Mouse (Mus musculus) forebrain, embryonic 11.5 days (tissue): ENCODE measurements around the gene 6030468B19Rik. TPM values are rescaled to one million over a fixed set of nuclear protein-coding genes. Genes with fewer than 3 reads are reported as not detected.
A peak's percentile ranks its signal among the peaks of the same experiment; 100 is the strongest.

ENCODE experiments used
- ATAC-seq: fragments of 200-750 bp; cut with Nextera tagmentation; replicated peaks from 2 replicates; pipeline ENCODE4 v1.8.0; 2017; ENCODE audit warnings: moderate TSS enrichment; ENCODE audit not compliant: low FRiP score
- DNase-seq: peaks from one replicate; pipeline ENCODE4 v3.0.0-alpha.2; 2017; ENCODE audit warnings: low spot score
- H3K27ac ChIP-seq: fragments of 300-500 bp; sonication (generic); 2 replicates; pipeline ENCODE4 v1.5.1; 2014; ENCODE audit warnings: low read depth, low read length
- H3K27me3 ChIP-seq: fragments of 300-500 bp; sonication (generic); 2 replicates; pipeline ENCODE4 v1.6.1; 2014; ENCODE audit warnings: mild to moderate bottlenecking, low read length, mixed read lengths; ENCODE audit not compliant: control insufficient read depth, insufficient read depth
- H3K36me3 ChIP-seq: fragments of 300-500 bp; sonication (generic); 2 replicates; pipeline ENCODE4 v1.6.1; 2014; ENCODE audit warnings: mild to moderate bottlenecking, low read length, moderate library complexity, mixed read lengths; ENCODE audit not compliant: control insufficient read depth, insufficient read depth
- H3K4me1 ChIP-seq: fragments of 300-500 bp; sonication (generic); replicated peaks from 2 replicates; pipeline ENCODE4 v1.6.1; 2014; ENCODE audit warnings: low read length, mixed read lengths; ENCODE audit not compliant: control insufficient read depth, insufficient read depth
- H3K4me2 ChIP-seq: fragments of 300-500 bp; sonication (generic); 2 replicates; pipeline ENCODE4 v1.6.1; 2014; ENCODE audit warnings: low read depth, mild to moderate bottlenecking, low read length, moderate library complexity, mixed read lengths; ENCODE audit not compliant: severe bottlenecking
- H3K4me3 ChIP-seq: fragments of 300-500 bp; sonication (generic); 2 replicates; pipeline ENCODE4 v1.5.1; 2014; ENCODE audit warnings: low read depth, low read length
- H3K9ac ChIP-seq: fragments of 300-500 bp; sonication (generic); 2 replicates; pipeline ENCODE4 v1.6.1; 2014; ENCODE audit warnings: low read length
- H3K9me3 ChIP-seq: fragments of 300-500 bp; sonication (generic); 2 replicates; pipeline ENCODE4 v1.6.1; 2016; ENCODE audit warnings: low read length, mixed read lengths; ENCODE audit not compliant: control insufficient read depth
- WGBS: fragments of 180-500 bp; shearing (Covaris S2); extraction: QIAGEN DNeasy Blood & Tissue Kit; methylation state at CpG from one replicate; pipeline ENCODE4 v1.1.7; 2014; 5-methylcytosine and 5-hydroxymethylcytosine counted together
- polyA plus RNA-seq: library from polyadenylated mRNA; unstranded; fragments of >200 nt; fragmentation: Nextera tagmentation; extraction: Ambion mirVana; gene quantifications from 2 replicates; pipeline ENCODE4 v1.2.1, GENCODE M21; 2014

The 6030468B19Rik gene
- polyA plus RNA-seq, 1 experiment from 2014 or later: 1.5 TPM

DNA sequence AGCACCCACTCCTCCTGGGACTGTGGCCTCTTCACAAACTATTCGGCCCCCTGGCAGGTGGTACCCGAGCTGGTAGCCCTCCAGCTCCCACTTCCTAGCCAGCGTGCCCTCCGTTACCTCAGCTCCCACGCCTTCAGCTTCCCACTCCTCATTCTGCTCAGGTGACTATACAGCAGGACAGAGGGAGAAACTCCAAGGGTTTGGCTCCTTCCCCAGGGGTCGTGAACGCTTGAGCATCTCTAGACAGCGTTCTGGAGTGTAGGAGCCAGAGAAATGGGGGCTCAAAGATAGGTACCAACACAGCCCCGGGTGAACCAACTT, 6.1 kb upstream of the 6030468B19Rik start:
- H3K4me1 ChIP-seq: no peaks in the 10 kb centered on the region

DNA sequence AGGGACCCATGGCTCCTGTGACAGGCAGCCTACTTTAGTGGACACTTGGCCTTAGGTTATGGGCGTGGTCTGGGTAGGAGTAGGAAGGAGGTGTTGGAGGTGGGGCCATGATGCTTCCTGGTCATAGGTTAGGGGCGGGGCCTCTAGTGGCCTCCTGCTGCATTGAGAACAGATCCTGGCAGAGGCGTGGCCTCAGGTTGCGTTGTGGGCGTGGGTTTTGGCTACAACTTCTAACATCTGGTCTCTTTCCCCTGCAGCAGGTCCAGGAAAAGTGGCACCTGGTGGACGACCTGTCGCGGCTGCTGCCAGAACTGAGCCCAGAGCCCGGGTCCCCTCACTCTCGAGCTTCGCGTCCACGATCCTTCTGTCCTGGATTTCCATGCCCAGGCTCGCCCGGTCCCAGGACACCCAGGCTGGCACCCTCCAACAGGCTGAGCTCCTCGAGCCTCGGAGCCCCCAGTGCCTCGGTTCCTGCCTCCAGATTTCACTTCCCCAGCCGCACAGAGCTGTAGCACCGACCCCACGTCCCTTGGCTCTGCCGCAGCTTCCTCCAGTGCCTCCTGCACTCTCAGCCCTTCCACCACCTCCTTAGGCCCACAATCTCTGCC, 5.1 kb upstream of the 6030468B19Rik start:
- peak overlapping the region; percentile 3; the same call in 1 of the 2 replicates for H3K4me2 ChIP-seq
- H3K9me3 ChIP-seq: no peaks in the 10 kb centered on the region
- peak; percentile 67 for DNase-seq
- no peaks in the 10 kb centered on the region for H3K4me1 ChIP-seq
- ATAC-seq: 0 out of 2 replicates have a peak, but pooled peaks have one; percentile 27
- peak overlapping the region; percentile 27; the same call in 1 of the 2 replicates for H3K9ac ChIP-seq
- no peaks in the 10 kb centered on the region for H3K36me3 ChIP-seq
- 0 out of 2 replicates have a peak, but pooled peaks cover 5% of the 10 kb centered on the region for H3K27me3 ChIP-seq
- 6% methylated on average over 22 of the region's 22 CpGs for WGBS
- no peak overlapping the region for H3K4me3 ChIP-seq
- no peak overlapping the region for H3K27ac ChIP-seq

More for the DNA sequence above, 6.1 kb upstream of the 6030468B19Rik start:
- Histone ChIP-seq H3K27me3 (0 out of 2 replicates have a peak, but pooled peaks cover 5% of the 10 kb centered on the region), H3K4me2 (no peak overlapping the region), H3K27ac (no peak overlapping the region), H3K9me3 (no peaks in the 10 kb centered on the region), H3K9ac (no peak overlapping the region), H3K4me3 (no peak overlapping the region), H3K36me3 (no peaks in the 10 kb centered on the region)
- no peak for DNase-seq
- WGBS: 86% methylated on average over 9 of the region's 9 CpGs
- ATAC-seq: no peak

DNA sequence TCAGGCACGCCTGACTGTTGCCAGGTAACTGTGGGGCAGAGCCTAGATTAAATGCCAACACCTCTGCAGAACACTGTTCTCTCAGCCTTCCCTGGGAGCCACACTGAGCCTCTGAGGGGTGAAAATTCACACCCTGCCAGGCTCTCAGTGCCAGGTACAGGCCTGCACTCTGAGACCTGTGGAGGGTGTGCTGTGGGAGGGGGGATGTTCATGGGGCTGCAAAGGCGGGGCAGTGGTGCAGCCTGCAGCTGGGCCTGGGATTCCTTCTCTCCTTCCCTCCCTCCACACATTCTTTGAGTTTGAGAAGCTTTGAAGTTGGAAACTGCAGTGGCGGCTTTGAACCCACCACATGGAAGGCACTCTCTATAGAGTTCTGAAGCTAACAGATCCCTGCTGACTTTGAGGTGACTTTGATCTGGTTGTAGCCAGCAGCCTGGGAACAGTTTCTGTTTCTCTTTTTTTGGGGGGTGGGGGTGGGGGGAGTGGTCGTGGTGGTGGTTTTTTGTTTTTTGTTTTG, 3.4 kb upstream of the 6030468B19Rik start:
- H3K9me3 ChIP-seq: no peaks in the 10 kb centered on the region
- H3K4me2 ChIP-seq: no peak overlapping the region
- H3K27me3 ChIP-seq: 0 out of 2 replicates have a peak, but pooled peaks cover 5% of the 10 kb centered on the region
- no peaks in the 10 kb centered on the region for H3K36me3 ChIP-seq
- H3K27ac ChIP-seq: no peak overlapping the region
- ATAC-seq: no peak
- H3K4me1 ChIP-seq: no peaks in the 10 kb centered on the region
- H3K9ac ChIP-seq: no peak overlapping the region
- H3K4me3 ChIP-seq: no peak overlapping the region
- 70% methylated on average over 4 of the region's 4 CpGs for WGBS
- no peak for DNase-seq

DNA sequence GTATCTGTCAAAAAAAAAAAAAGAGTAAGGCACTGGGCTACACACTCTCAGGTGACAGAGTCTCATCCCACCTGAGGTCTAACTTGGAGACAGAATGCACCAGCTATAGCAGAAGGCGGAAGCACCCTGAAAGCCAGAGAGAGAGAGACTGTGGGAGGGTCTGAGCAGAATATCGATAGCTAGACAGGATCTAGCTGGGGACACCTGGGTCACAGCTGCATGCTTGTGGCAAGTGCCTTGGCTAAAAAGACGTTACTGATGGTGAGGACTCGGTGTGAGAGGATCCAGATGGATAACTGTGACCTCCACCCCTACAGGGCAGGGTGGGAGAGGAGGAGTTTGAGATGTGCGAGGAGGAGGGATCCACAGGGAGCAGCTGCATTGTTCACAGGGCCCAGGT, 506 bp upstream of the 6030468B19Rik start:
- Histone ChIP-seq H3K27ac (no peak overlapping the region), H3K4me2 (no peak overlapping the region)

DNA sequence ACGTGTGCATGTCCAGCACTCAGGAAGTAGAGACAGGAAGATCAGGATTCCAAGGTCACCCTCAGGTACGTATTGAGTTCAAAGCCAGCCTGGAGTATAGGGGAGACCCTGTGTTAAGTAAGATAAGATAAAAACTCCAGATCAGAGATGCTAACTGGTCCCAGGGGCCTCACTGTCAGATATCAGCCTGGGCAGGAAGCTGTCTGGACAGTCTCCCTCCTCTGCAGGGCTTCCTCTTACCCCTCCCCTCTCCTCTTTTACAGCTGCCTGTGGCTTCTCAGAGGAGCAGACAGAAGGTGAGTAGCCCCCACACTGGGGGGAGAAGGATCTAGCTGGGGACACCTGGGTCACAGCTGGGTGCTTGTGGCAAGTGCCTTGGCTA, 691 bp downstream of the 6030468B19Rik start:
- WGBS: 67% methylated on average over 2 of the region's 2 CpGs
- Histone ChIP-seq H3K36me3 (no peaks in the 10 kb centered on the region), H3K9ac (no peak overlapping the region), H3K27me3 (no peaks in the 10 kb centered on the region), H3K9me3 (no peaks in the 10 kb centered on the region), H3K4me2 (no peak overlapping the region), H3K4me1 (no peaks in the 10 kb centered on the region), H3K27ac (no peak overlapping the region), H3K4me3 (no peak overlapping the region)
- ATAC-seq: no peak
- no peak for DNase-seq

More for the DNA sequence above, 506 bp upstream of the 6030468B19Rik start:
- no peaks in the 10 kb centered on the region for H3K4me1 ChIP-seq
- no peaks in the 10 kb centered on the region for H3K9me3 ChIP-seq
- H3K4me3 ChIP-seq: no peak overlapping the region
- no peak for DNase-seq
- H3K27me3 ChIP-seq: 0 out of 2 replicates have a peak, but pooled peaks cover 2% of the 10 kb centered on the region
- WGBS: 50% methylated on average over 5 of the region's 5 CpGs
- H3K36me3 ChIP-seq: no peaks in the 10 kb centered on the region
- no peak for ATAC-seq
- no peak overlapping the region for H3K9ac ChIP-seq

DNA sequence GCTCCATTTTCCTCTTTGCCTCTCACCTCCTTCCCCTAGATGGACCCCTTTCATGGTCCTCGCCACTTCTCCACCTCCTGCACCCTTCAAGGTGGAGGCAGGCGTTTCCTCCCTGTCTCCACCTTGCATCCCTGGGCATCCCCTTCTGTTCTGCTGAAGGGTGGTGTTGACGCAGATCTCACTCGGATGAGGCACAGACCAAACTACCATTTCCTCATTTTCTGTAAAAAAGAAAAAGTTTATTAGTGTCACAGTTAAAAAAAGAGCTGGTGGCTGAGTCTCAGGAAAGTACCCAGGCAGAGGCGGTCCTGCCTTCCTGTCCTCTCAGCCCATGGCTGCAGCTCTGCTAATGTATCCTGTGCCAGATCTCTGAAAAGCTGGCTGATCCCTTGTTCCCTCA, 1.7 kb downstream of the 6030468B19Rik start:
- H3K27me3 ChIP-seq: no peaks in the 10 kb centered on the region
- DNase-seq: no peak
- no peaks in the 10 kb centered on the region for H3K9me3 ChIP-seq
- H3K36me3 ChIP-seq: no peaks in the 10 kb centered on the region
- no peak overlapping the region for H3K9ac ChIP-seq
- H3K27ac ChIP-seq: no peak overlapping the region
- ATAC-seq: no peak
- H3K4me1 ChIP-seq: no peaks in the 10 kb centered on the region
- H3K4me3 ChIP-seq: no peak overlapping the region
- 74% methylated on average over 5 of the region's 5 CpGs for WGBS
- no peak overlapping the region for H3K4me2 ChIP-seq

DNA sequence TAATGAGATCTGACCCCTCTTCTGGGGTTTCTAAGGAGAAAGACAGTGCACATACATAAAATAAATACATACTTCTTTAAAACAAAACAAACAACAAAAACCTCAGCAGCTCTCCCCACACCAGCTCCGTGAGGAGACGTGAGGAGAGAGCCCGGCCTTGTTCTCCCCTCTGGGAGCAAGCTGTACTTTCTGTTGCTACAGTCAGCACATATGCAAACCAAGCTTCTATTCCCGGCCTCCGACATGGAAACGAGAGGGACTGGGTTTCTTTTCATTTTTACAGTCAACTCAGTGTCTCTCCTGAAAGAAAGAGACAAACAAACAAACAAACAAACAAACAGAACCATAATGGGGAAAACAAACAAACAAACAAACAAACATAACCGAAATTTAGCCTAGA, 2.6 kb downstream of the 6030468B19Rik start:
- Histone ChIP-seq H3K36me3 (no peaks in the 10 kb centered on the region), H3K27ac (no peak overlapping the region), H3K9ac (no peak overlapping the region), H3K27me3 (no peaks in the 10 kb centered on the region), H3K4me3 (no peak overlapping the region), H3K4me1 (no peaks in the 10 kb centered on the region), H3K9me3 (no peaks in the 10 kb centered on the region), H3K4me2 (no peak overlapping the region)
- 88% methylated on average over 7 of the region's 7 CpGs for WGBS
- ATAC-seq: no peak
- DNase-seq: no peak

DNA sequence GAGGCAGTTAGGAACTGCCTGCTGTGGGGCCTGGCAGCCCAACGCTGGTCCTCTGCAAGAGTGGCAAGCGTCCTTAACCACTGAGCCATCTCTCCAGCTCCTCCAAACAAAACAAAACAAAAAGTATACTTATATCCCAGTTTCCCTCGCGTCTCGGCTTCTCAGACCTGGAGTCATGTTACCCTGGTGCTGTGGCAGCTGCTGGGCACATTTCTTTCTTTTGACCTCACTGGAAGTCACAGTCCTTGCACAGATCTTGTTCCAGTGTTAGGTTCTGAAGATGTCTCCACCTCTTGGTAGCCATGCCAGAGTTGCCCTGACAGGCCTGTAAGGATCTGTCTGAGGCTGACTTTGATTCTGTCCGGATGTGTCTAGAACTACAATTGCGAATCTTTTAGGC, 4.2 kb downstream of the 6030468B19Rik start:
- Histone ChIP-seq H3K4me1 (no peaks in the 10 kb centered on the region), H3K27ac (no peak overlapping the region), H3K27me3 (no peaks in the 10 kb centered on the region), H3K4me2 (no peak overlapping the region), H3K9ac (no peak overlapping the region), H3K4me3 (no peak overlapping the region), H3K9me3 (no peaks in the 10 kb centered on the region), H3K36me3 (no peaks in the 10 kb centered on the region)
- ATAC-seq: no peak
- DNase-seq: no peak
- WGBS: 78% methylated on average over 7 of the region's 7 CpGs

DNA sequence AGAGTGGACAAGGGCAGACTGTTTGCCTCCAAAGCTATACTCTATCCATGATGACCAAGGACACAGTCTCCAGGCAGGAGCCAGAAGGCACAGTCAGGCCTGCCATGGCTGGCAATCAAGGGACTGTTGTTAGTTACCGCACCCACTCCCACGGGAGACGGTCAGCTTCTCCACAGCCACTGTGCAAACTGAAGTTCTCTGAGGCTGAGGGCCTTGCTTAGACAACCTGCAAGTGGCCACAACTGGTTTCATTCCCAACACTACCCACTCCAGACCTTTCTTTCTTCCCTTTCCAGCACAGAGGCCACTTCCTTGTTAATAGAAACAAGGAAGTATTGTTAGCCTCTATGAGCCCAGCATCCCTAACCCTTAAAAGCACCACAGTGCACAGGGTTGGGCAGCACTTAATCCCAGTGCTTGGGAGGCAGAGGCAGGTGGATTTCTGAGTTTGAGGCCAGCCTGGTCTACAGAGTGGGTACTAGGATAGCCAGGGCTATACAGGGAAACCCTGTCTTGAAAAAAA, 5.8 kb downstream of the 6030468B19Rik start:
- 99% methylated on average over 3 of the region's 3 CpGs for WGBS

More for the DNA sequence above, 5.8 kb downstream of the 6030468B19Rik start:
- no peak overlapping the region for H3K27ac ChIP-seq
- no peak overlapping the region for H3K9ac ChIP-seq
- no peak for ATAC-seq
- H3K4me2 ChIP-seq: no peak overlapping the region
- H3K9me3 ChIP-seq: no peaks in the 10 kb centered on the region
- DNase-seq: no peak
- H3K4me3 ChIP-seq: no peak overlapping the region
- H3K27me3 ChIP-seq: no peaks in the 10 kb centered on the region
- H3K36me3 ChIP-seq: no peaks in the 10 kb centered on the region
- no peaks in the 10 kb centered on the region for H3K4me1 ChIP-seq
